Mouse (Mus musculus) embryonic facial prominence, embryonic 15.5 days (tissue): Measurements from ENCODE around the gene Ribc1. TPM values are rescaled to one million over a fixed set of nuclear protein-coding genes. Genes with fewer than 3 reads are reported as not detected.

Experiments
- ATAC-seq: fragments of 200-750 bp; cut with Nextera tagmentation; 2 replicates; pipeline ENCODE4 v1.8.0; 2017; ENCODE audit warnings: low read depth, moderate TSS enrichment; ENCODE audit not compliant: insufficient number of reproducible peaks, low FRiP score, low TSS enrichment
- H3K27ac ChIP-seq: fragments of 300-500 bp; sonication (generic); replicated peaks from 2 replicates; pipeline ENCODE4 v1.5.1; 2015; ENCODE audit warnings: mild to moderate bottlenecking, inconsistent platforms
- H3K27me3 ChIP-seq: fragments of 300-500 bp; sonication (generic); 2 replicates; pipeline ENCODE4 v1.6.1; 2015; ENCODE audit warnings: inconsistent platforms
- H3K36me3 ChIP-seq: fragments of 300-500 bp; sonication (generic); 2 replicates; pipeline ENCODE4 v1.6.1; 2015; ENCODE audit warnings: mild to moderate bottlenecking, inconsistent platforms
- H3K4me1 ChIP-seq: fragments of 300-500 bp; sonication (generic); 2 replicates; pipeline ENCODE4 v1.6.1; 2015; ENCODE audit warnings: inconsistent platforms
- H3K4me2 ChIP-seq: fragments of 300-500 bp; sonication (generic); replicated peaks from 2 replicates; pipeline ENCODE4 v1.6.1; 2015; ENCODE audit warnings: mild to moderate bottlenecking, inconsistent platforms
- H3K4me3 ChIP-seq: fragments of 300-500 bp; sonication (generic); replicated peaks from 2 replicates; pipeline ENCODE4 v1.5.1; 2015; ENCODE audit warnings: mild to moderate bottlenecking, inconsistent platforms
- H3K9ac ChIP-seq: fragments of 300-500 bp; sonication (generic); 2 replicates; pipeline ENCODE4 v1.6.1; 2015; ENCODE audit warnings: inconsistent platforms
- H3K9me3 ChIP-seq: fragments of 300-500 bp; sonication (generic); replicated peaks from 2 replicates; pipeline ENCODE4 v1.6.1; 2016; ENCODE audit warnings: inconsistent platforms
- WGBS: fragments of 180-500 bp; shearing (Covaris S2); methylation state at CpG from one replicate; pipeline ENCODE4 v1.1.7; 2015; 5-methylcytosine and 5-hydroxymethylcytosine counted together
- polyA plus RNA-seq: library from polyadenylated mRNA; unstranded; fragments of >200 nt; fragmentation: Nextera tagmentation; extraction: Ambion mirVana; gene quantifications from 2 replicates; pipeline ENCODE4 v1.2.1, GENCODE M21; 2015

Ribc1 gene
- polyA plus RNA-seq, 1 experiment from 2014 or later = 6.5 TPM

GRCm38 (mm10) chrX:152001737-152002710, 14.1 kb downstream of the Ribc1 start, which contains the start of gene Hsd17b10:
Gene Hsd17b10, plus strand, starts transcription at chrX:152001845.
- Histone ChIP-seq H3K27ac (peak within 1 kb of the TSS; percentile 71), H3K4me2 (peak within 1 kb of the TSS; percentile 56), H3K4me3 (peak within 1 kb of the TSS; percentile 48), H3K4me1 (no peaks in the 10 kb centered on the region), H3K27me3 (peaks cover 26% of the 10 kb centered on the region), H3K36me3 (0 out of 2 replicates have a peak, but pooled peaks cover 3% of the 10 kb centered on the region), H3K9ac (peak within 1 kb of the TSS; percentile 40; the same call in 1 of the 2 replicates), H3K9me3 (no peaks in the 10 kb centered on the region)
- 22% methylated on average over 41 of the region's 41 CpGs for WGBS
- ATAC-seq = peak; percentile 96

- H3K4me2 ChIP-seq = peak overlapping the region; percentile 56
- 24% methylated on average over 9 of the region's 9 CpGs for WGBS
- H3K27ac ChIP-seq = peak overlapping the region; percentile 55; the same call in 1 of the 2 replicates
- 0 out of 2 replicates have a peak, but pooled peaks cover 3% of the 10 kb centered on the region for H3K36me3 ChIP-seq
- peak overlapping the region; percentile 48 for H3K4me3 ChIP-seq
- no peaks in the 10 kb centered on the region for H3K4me1 ChIP-seq
- H3K9ac ChIP-seq = no peak overlapping the region
- H3K9me3 ChIP-seq = no peaks in the 10 kb centered on the region
- peaks cover 26% of the 10 kb centered on the region for H3K27me3 ChIP-seq
- ATAC-seq = no peak
These were observed 14.9 kb downstream of the Ribc1 start for GRCm38 (mm10) chrX:152001182-152001684.

- H3K9ac ChIP-seq = no peak overlapping the region
- H3K4me1 ChIP-seq = no peaks in the 10 kb centered on the region
- H3K27ac ChIP-seq = no peak overlapping the region
- peaks cover 27% of the 10 kb centered on the region for H3K27me3 ChIP-seq
- WGBS = 70% methylated on average over 4 of the region's 4 CpGs
- H3K4me3 ChIP-seq = no peak overlapping the region
- ATAC-seq = no peak
- H3K9me3 ChIP-seq = no peaks in the 10 kb centered on the region
- 0 out of 2 replicates have a peak, but pooled peaks cover 3% of the 10 kb centered on the region for H3K36me3 ChIP-seq
- no peak overlapping the region for H3K4me2 ChIP-seq
These were observed 16.9 kb downstream of the Ribc1 start for GRCm38 (mm10) chrX:151999006-151999710.

Other genes with a start within 250 kb of the Ribc1 start
- gene Huwe1, start 215.5 kb downstream of the Ribc1 start, polyA plus RNA-seq = 35.6 and 45.4 TPM in 2 replicates
- 180 and 186 TPM in 2 replicates for gene Hsd17b10, start 14.4 kb downstream of the Ribc1 start, polyA plus RNA-seq
- 98.2 and 100 TPM in 2 replicates for gene Smc1a, start 133 bp upstream of the Ribc1 start, polyA plus RNA-seq
- 4.5 and 5.1 TPM in 2 replicates for gene Iqsec2, start 128.0 kb upstream of the Ribc1 start, polyA plus RNA-seq
- 34.7 and 43.8 TPM in 2 replicates for gene Kdm5c, start 216.7 kb upstream of the Ribc1 start, polyA plus RNA-seq